Mouse (Mus musculus): ENCODE data around the gene Agpat4.

The Agpat4 gene

GRCm38 (mm10) chr17:12160540-12160939 lies 42.0 kb downstream of the Agpat4 start:
- DNase-seq (ENCODE audit: low spot score in 2 of 2): no peak

DNA sequence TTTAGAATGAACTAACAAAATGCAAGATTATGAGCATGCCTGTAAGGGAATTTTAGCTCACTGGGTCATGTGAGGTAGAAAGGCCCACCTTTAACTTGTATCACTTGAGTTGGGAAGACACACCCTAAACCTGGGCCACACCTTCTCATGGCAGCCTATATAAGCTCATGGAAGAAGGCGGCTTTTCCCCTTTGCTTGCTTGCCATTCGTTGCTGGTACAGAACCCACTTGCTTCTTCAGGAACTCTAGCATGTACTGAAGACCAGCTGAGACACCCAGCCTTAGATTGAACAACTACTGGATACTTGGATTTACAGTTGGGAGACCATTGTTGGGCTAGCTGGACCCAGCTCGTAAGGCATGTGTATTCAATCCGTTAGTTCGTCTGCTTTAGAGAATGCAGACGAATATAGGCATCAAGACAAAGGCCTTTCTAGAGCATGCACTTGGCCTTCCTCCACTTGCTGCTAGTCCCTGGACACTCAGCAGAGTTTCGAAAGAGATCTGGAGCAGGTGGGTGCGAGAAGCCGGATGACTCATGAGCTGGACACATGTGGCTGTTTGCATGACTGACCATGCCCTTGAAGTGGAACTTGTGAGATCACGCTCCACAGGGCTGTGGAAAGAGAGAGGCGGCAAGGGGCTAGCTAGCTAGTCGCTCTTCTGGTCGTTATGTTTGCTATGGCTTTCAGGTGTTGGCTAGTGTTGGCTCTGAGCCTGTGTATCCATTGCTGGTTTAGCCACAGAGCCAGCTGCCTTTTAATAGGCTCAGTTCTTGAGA lies 42.7 kb downstream of the Agpat4 start:
- no peak for DNase-seq (ENCODE audit: low spot score in 2 of 2)

DNA sequence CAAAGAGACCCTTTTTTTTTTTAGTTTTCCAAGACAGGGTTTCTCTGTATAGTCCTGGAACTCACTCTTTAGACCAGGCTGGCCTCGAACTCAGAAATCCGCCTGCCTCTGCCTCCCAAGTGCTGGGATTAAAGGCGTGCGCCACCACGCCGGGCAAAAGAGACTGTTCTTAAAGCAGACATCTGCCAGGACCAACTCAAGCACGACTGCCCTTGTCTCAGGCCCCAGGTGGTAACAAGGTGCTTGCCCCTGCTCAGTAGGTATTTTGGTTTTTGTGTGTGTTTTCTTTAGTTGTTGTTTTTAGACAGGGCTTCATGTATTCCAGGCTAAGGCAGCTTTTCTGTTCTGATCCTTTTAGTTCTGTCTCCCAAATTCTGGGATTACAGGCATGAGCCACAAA lies 43.4 kb downstream of the Agpat4 start:
- no peak for DNase-seq (ENCODE audit: low spot score in 2 of 2)

GRCm38 (mm10) chr17:12162824-12163223 lies 44.3 kb downstream of the Agpat4 start:
- no peak for DNase-seq (ENCODE audit: low spot score in 2 of 2)

GRCm38 (mm10) chr17:12163403-12163802 lies 44.9 kb downstream of the Agpat4 start:
- no peak for DNase-seq (ENCODE audit: low spot score in 2 of 2)

DNA sequence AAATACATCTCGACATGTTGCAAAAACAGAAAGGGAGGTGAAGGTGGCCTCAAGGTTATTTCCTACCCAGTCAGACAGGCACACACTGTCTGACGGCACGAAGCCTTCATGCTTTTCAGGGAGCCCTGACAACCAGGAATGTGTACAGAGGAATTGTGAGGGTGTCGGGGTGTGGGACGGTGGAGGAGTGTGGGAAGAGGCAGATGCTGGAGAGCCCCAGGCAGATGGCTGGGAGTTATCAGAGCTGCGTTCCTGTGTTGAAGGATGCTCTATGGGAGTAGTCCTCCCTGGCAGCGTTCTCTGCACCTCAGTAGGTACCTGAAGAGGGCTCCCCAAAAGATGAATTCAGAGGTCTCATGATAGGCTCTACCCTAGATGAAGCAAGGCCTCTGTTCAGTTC lies 45.4 kb downstream of the Agpat4 start:
- DNase-seq (ENCODE audit: low spot score in 2 of 2): peak in 1 of 2 experiments; percentile 34

DNA sequence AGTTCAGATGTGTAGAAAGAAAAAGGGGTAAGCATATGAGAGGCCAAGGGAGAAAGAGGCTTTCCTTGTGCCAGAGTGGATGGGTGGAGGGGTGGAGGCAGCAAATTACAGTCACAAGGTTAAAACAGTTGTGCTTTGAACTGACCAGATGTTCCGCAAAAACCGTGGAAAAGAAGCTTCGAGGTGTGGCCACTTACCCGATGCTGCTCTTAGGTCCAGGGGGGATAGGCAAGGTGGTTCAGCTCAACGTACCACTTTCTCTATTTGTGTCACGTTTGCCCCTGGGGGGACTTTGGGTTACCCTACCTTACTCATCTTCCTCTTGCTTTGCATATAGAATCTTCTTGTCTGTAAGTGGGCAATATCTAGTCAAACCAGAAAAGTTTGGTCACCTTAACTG lies 46.0 kb downstream of the Agpat4 start:
- DNase-seq (ENCODE audit: low spot score in 2 of 2): no peak

- no peak for DNase-seq (ENCODE audit: low spot score in 2 of 2)
Measured at GRCm38 (mm10) chr17:12165009-12165695, 46.6 kb downstream of the Agpat4 start.

DNA sequence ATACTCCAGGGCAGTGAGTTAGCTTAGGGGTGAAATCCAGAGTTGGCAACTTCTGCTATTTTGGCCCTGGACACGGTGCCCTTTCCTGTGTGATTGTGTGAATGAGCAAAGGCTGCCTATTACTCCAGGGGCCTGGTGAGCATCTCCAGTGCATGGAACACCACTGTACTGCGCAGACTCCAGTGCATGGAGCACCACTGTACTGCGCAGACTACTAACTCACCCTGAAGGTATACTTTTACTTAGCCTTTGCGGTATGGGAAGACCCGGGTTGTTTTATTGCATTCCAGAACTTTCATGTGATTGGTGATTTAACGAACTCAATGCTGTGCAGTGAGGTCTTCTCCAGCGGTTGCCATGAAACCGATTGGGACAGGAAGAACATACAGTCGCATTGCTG lies 47.2 kb downstream of the Agpat4 start:
- no peak for DNase-seq (ENCODE audit: low spot score in 2 of 2)

GRCm38 (mm10) chr17:12168536-12168935 lies 50.0 kb downstream of the Agpat4 start:
- no peak for DNase-seq (ENCODE audit: low spot score in 2 of 2)

- DNase-seq (ENCODE audit: low spot score in 2 of 2): no peak
Measured at GRCm38 (mm10) chr17:12169326-12169836, 50.9 kb downstream of the Agpat4 start.

- DNase-seq (ENCODE audit: low spot score in 2 of 2): no peak
Measured at GRCm38 (mm10) chr17:12170791-12171497, 52.4 kb downstream of the Agpat4 start.

- no peak for DNase-seq (ENCODE audit: low spot score in 2 of 2)
Measured at GRCm38 (mm10) chr17:12171666-12172065, 53.2 kb downstream of the Agpat4 start.

DNA sequence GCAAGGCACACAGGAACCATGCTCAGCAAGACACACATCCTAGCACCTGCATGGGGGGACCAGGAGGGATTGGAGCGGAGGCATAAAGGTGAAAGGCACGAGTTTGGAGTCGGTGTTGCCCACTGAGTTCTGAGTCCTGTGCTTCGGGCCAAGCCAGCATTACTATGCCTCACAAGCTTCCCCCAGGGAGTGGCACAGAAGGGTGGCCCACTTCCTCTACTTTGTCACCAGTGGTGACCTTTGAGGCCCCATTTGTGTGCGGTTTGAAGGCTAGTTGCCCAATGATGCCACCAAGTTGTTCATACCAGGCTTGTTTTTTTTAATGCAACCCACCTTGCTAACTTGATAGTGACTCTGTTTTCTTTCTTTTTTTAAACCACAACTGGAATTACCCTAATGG lies 55.7 kb downstream of the Agpat4 start:
- no peak for DNase-seq (ENCODE audit: low spot score in 2 of 2)

GRCm38 (mm10) chr17:12174896-12175295 lies 56.4 kb downstream of the Agpat4 start:
- DNase-seq (ENCODE audit: low spot score in 2 of 2): no peak

DNA sequence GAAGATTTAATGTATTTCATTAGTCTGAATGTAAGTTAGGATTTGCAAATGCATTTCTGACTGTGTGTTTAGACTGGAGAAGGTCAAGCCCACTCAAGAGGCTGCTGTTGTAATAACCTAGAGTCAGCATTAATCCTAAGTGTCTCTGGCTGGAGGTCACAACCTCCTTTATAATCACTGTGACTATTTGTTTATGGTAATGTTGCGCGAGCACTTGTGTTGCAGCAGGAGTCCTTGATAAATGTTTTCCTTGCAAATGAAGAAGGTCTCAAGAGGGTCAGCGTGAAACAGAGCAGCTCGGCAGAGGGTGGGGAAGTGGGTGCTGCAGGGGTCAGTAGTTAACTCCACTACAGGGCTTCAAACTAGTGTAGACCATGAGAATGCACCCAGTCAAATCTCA lies 57.1 kb downstream of the Agpat4 start:
- DNase-seq (ENCODE audit: low spot score in 2 of 2): no peak

DNA sequence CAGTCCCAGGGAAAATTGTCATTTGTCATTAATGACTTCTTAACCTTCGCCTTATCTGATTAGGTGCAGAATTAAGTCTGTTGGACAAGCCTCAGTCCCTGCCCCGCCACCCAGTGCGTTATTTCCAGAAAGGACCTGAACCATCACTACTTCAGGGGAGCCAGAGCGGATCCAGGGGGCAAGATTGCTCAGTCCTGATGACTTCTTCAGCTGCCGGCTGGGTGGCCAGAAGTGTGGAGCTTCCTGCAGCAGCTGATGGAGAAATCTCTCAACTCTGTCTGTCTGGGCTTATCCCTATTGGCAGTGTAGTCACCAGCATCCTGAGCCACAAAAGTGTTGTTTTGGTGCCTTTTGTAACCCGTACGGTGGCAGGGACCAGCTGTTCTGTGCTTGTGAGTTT lies 60.8 kb downstream of the Agpat4 start:
- DNase-seq (ENCODE audit: low spot score in 2 of 2): no peak

DNA sequence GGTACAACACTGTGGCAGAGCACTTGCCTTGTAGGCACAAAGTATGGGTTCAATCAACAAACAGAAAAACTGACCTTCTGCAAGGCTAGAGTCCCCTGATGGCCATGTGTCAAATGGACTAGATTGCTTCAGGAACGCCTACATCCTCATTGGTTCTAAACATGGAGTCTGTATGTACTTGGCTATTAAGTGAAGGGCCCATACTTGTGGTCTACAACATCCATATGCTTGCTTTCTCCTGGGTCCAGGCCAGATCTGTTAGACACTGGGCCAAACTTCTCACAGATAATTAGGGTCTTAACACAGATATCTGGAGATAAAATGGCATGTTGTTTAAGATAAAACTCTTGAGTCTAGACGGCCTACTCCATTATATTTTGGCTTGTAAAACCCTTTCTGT lies 61.3 kb downstream of the Agpat4 start:
- no peak for DNase-seq (ENCODE audit: low spot score in 2 of 2)

DNA sequence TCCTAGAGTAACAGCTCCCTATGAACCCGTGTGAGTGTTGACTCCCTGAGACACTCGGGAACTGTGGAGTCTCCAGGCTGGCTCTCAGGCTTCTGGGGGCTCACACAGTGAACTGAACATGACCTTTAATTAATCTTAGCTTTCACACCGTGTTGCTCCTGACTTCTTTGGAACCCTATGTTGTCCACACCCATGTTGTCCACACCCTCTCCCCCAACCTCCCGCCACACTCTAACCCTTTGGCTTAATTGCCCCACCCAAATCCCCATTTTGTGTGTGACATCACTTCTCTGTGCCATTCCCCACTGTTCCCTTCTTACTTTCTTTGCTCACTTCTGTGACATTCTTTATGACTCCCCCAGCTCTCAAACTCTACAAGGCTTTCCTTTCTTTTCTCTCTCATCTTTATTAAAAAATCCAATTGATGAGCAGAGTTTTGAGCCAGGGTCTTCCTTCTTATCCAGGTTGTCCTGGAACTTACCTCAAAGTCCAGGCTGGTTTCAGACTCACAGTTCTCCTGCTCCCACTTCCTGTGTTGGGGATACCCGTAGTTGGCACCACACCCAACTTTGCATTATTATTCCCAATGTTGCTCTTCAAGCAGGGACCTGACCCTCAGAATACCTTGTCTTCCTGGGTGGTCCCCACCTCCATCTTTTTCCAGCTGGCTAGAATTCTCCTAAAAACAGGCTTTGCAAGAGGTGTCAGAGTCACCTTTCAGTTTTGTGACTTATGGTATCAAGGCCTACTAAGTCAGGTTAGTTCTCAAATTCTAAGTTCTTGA lies 64.4 kb downstream of the Agpat4 start:
- no peak for DNase-seq (ENCODE audit: low spot score in 2 of 2)

DNA sequence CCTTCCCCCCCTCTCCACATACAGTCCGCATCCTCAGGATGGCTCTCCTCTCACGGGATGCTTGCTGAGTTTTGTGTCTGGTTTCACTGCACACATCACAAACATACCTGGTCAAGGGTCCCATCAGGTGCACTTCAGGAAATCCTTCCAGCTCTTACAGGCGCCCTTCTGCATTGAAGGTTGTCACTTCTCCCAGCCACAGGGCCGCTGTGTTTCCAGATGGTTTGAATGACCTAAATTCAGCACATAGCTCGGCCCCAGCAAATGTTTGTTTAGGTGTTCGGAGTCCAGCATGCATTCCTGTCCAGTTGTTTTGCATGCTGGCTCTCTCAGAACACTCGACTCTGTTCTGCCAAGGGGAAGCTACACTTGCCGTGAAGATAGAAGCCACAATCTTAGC lies 65.8 kb downstream of the Agpat4 start:
- DNase-seq (ENCODE audit: low spot score in 2 of 2): no peak

- DNase-seq (ENCODE audit: low spot score in 2 of 2): no peak
Measured at GRCm38 (mm10) chr17:12185855-12186254, 67.4 kb downstream of the Agpat4 start.

- DNase-seq (ENCODE audit: low spot score in 2 of 2): no peak
Measured at GRCm38 (mm10) chr17:12186341-12186740, 67.8 kb downstream of the Agpat4 start.
